Mouse (Mus musculus): ENCODE data around the gene Sergef. TPM values are rescaled to one million over a fixed set of nuclear protein-coding genes. Genes with fewer than 3 reads are reported as not detected.
A peak's percentile ranks its signal among the peaks of the same experiment; 100 is the strongest.
"Not testable (repeated sequence)": the region's sequence is repeated elsewhere in the genome, so short reads cannot be mapped to it uniquely, and the experiment has no call there.

The Sergef gene
- polyA plus RNA-seq, 1 experiment from 2014 or later, result 18.5 TPM

DNA sequence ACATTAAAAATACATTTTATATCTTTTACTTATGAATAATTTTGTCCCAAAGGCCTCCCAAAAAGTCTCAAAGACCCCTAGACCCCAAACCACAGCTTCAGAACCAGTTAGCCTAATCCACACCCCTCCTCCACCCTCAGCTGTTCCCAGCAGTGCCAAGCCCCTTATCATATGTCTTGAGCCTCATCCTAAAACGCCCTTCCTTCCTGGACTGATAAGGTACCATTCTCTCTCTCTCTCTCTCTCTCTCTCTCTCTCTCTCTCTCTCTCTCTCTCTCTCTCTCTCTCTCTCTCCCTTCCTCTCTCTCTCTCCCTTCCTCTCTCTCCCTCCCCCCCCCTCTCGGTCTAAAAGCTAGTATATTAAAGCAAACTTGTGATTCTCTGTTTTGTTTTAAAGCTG lies 12.7 kb upstream of the Sergef start:
- Histone ChIP-seq H3K36me3 (no peaks in the 10 kb centered on the region), H3K9me3 (no peaks in the 10 kb centered on the region), H3K27ac (replicated peaks) (no peak overlapping the region), H3K9ac (replicated peaks) (no peak overlapping the region), H3K4me2 (replicated peaks) (no peak overlapping the region), H3K4me1 (no peaks in the 10 kb centered on the region), H3K27me3 (no peaks in the 10 kb centered on the region), H3K4me3 (no peak overlapping the region)
- ATAC-seq (ENCODE audit: low FRiP score, low read depth), result no peak
- WGBS, result 84% methylated on average over 2 of the region's 2 CpGs

DNA sequence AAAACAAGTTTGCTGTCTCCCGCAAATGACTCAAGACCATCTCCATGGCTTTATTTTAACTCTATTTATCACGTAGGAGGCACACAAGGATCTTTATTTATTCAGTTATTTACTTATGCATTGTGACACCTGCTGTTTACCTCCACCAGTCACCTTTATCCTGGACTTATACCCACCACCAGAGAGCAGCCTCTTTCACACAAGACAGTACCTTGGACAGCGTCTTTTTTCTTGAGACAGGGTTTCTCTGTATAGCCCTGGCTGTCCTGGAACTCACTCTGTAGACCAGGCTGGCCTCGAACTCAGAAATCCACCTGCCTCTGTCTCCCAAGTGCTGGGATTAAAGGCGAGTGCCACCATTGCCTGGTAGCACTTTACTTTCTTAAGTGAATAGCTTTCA lies 10.6 kb upstream of the Sergef start:
- not testable (repeated sequence) for H3K27me3 ChIP-seq; ATAC-seq (ENCODE audit: low FRiP score, low read depth); H3K36me3 ChIP-seq; H3K4me2 ChIP-seq (replicated peaks); H3K9me3 ChIP-seq; H3K4me3 ChIP-seq; H3K9ac ChIP-seq (replicated peaks); H3K4me1 ChIP-seq; H3K27ac ChIP-seq (replicated peaks)
- 53% methylated on average over 5 of the region's 5 CpGs for WGBS

DNA sequence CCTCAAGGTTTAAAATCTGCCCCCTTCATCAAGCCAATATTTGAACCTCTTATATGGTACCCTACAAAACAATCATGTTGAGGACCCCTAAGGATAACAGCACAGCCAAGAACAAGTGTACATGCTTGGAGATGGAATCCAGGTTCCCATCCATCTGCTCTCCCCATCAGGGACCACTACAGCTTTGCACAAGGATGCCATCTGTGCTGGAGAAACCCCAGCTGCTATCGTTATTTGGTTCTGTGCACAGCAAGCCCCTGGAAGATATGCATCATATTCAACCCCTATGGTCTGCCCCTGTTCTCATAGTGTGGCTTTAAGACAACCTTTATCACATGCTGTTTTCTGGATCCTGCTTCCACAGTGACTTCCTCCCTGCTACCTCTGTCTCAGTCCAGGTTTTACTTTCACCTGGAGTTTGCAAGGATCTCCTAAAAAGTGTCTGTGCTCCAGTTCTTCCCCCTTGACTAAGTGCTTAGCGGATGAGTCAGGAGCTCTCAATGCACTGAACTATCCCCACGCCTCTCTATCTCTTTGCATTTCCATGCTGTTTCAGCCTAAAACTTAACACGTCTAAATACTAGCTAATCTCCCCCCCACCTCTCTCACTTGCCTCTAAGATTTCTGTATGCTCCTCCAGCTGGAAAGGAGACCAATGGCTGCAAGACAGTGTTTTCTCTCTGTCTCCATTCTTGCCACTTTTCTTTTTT lies 9.0 kb upstream of the Sergef start:
- Histone ChIP-seq H3K27me3 (no peaks in the 10 kb centered on the region; the same call in 1 of the 2 replicates), H3K27ac (replicated peaks) (no peak overlapping the region), H3K36me3 (no peaks in the 10 kb centered on the region), H3K4me3 (no peak overlapping the region), H3K4me2 (replicated peaks) (no peak overlapping the region), H3K9me3 (no peaks in the 10 kb centered on the region), H3K4me1 (no peaks in the 10 kb centered on the region), H3K9ac (replicated peaks) (no peak overlapping the region)
- 76% methylated on average over 4 of the region's 4 CpGs for WGBS
- ATAC-seq (ENCODE audit: low FRiP score, low read depth), result no peak

DNA sequence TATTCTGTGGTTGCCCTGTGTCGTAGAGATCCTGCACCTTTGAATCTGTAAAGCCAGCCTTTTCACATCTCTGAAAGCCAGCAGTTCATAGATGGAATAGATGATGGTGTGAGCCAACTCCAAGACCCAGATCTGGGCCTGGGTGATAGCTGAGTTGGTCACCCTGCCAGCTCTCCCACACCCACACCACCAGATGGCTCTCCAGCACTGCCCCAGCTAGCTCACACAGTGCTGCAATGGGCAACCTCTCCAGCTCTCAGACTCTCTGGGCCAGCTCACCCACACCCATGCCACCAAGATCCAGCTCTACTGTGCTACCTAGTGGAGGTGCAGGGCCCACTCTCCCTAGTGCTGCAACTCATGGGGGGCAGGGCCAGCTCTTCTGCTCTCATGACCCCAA lies 3.6 kb upstream of the Sergef start:
- Histone ChIP-seq H3K9ac (replicated peaks) (no peak overlapping the region), H3K4me3 (no peak overlapping the region), H3K9me3 (no peaks in the 10 kb centered on the region), H3K4me1 (peaks cover 10% of the 10 kb centered on the region), H3K27me3 (peaks cover 11% of the 10 kb centered on the region), H3K27ac (replicated peaks) (no peak overlapping the region), H3K4me2 (replicated peaks) (no peak overlapping the region), H3K36me3 (no peaks in the 10 kb centered on the region)
- no peak for ATAC-seq (ENCODE audit: low FRiP score, low read depth)
- 93% methylated on average over 1 of the region's 1 CpGs for WGBS

DNA sequence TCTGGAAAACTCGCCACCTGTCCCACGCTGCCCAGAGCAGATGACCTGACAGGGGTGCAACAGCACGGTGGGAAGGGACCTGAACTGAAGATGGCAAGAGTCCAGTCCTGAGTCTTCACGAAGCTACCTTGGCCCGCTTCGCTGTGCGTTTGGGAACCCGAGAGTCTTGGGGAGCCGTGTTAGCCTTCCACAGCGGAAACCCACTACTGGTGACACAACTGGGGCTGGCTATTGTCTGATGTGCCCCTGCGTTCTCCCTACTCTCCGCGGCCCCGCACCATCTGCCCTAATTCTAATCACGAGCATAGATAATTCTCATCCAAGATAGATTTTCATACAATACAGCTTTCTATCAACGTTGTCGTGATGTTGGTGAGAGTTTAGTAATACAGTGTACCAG lies 455 bp upstream of the Sergef start:
- no peaks in the 10 kb centered on the region for H3K9me3 ChIP-seq
- no peak overlapping the region for H3K27ac ChIP-seq (replicated peaks)
- H3K36me3 ChIP-seq, result no peaks in the 10 kb centered on the region
- peak overlapping the region; percentile 69 for H3K9ac ChIP-seq (replicated peaks)
- peak overlapping the region; percentile 62 for H3K4me3 ChIP-seq
- H3K4me1 ChIP-seq, result peaks cover 10% of the 10 kb centered on the region
- no peak for ATAC-seq (ENCODE audit: low FRiP score, low read depth)
- H3K4me2 ChIP-seq (replicated peaks), result peak overlapping the region; percentile 76
- WGBS, result 18% methylated on average over 17 of the region's 17 CpGs
- H3K27me3 ChIP-seq, result peaks cover 11% of the 10 kb centered on the region

DNA sequence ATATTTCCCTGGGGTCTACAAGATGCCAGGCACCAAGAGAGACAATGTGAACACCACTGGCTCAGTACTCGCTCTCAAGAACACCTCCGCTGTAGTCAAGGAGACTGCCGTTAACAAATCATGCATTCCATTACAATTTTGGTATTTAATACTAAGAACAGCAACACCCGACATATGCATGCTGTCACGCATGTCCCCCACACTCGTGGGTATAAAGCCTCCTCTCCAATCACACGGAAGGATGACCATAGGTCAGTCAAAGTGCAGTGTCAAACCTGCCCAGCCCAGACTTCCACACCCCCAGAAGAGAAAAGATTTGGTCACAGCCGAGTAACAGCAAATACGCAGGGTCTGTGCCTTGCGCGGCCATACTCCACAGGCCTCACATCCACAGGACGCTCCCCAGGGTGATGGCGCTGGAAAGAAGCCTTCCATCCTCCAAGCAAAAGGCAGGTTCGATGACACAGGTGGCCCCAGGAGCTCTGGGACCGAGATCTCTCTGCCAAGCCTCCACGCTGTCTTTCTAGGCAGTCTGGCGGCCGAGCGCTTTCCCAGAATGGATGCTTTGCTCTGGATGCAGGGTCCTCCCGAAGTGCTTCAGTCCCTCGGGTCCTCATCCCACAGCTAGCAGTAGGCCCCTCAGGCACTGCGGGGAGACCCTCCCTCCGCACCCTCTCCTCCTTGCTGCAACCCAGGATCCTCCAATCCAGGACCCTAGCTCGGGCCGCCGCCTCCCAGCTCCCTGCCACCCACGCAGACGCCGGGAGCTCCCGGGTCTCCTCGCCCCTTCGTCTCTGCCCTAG lies 517 bp downstream of the Sergef start:
- H3K36me3 ChIP-seq, result no peaks in the 10 kb centered on the region
- H3K9ac ChIP-seq (replicated peaks), result peak overlapping the region; percentile 69
- peak overlapping the region; percentile 62 for H3K4me3 ChIP-seq
- peaks cover 10% of the 10 kb centered on the region for H3K4me1 ChIP-seq
- H3K27ac ChIP-seq (replicated peaks), result peak overlapping the region; percentile 62
- peak; percentile 27 for ATAC-seq (ENCODE audit: low FRiP score, low read depth)
- peaks cover 11% of the 10 kb centered on the region for H3K27me3 ChIP-seq
- H3K9me3 ChIP-seq, result no peaks in the 10 kb centered on the region
- H3K4me2 ChIP-seq (replicated peaks), result peak overlapping the region; percentile 76
- WGBS, result 8% methylated on average over 32 of the region's 32 CpGs

DNA sequence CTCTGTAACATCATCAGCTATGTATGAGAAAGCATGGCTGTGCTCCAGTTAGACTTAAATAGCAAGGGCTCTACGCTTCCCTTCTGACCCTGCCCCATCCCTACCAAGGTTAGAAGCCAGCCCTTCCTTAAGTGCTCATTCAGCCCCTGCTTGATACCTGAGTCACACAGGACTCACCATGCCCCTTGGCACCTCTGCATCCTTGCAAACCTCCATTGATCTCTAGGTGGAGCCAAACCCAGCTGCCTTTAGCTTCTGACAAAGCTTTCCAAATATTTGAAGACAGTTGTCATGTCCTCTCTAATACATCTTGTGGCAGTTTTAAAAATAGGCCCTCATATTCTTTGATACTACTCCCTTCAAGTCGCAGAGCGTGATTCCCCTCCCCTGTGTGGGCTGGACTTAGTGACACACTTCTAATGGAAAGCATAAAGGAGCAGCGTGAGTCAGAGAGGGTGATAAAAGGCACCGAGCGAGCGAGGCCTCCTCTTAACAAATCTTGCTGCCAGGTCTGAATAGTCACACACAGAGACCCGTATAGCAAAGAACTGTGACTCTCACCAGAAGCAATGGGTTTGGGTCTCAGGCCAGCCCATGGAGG lies 11.1 kb downstream of the Sergef start:
- Histone ChIP-seq H3K27ac (replicated peaks) (no peak overlapping the region), H3K4me1 (peaks cover 2% of the 10 kb centered on the region; the same call in 1 of the 2 replicates), H3K9ac (replicated peaks) (no peak overlapping the region), H3K4me3 (no peak overlapping the region), H3K4me2 (replicated peaks) (no peak overlapping the region), H3K27me3 (no peaks in the 10 kb centered on the region), H3K36me3 (0 out of 2 replicates have a peak, but pooled peaks cover 17% of the 10 kb centered on the region), H3K9me3 (no peaks in the 10 kb centered on the region)
- 61% methylated on average over 8 of the region's 8 CpGs for WGBS
- no peak for ATAC-seq (ENCODE audit: low FRiP score, low read depth)

DNA sequence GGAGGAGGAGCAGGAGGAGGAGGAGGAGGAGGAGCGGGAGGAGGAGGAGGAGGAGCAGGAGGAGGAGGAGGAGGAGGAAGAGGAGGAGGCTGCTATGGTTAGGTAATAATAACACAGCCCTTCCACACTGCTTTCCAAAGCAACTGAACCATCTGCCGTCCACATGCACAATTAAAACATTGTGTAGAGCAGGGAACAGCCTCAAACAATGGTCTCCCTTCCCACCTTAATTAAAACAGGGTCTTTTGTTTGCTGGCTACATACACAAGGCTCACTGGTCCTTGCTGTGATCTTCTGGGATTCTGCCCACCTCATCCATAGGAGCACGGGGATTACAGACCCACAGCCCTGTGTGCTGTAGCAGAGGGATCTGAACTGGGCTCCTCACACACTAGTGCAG lies 15.6 kb downstream of the Sergef start:
- H3K27ac ChIP-seq (replicated peaks), result no peak overlapping the region
- no peak for ATAC-seq (ENCODE audit: low FRiP score, low read depth)
- H3K9ac ChIP-seq (replicated peaks), result no peak overlapping the region
- H3K4me1 ChIP-seq, result peaks cover 2% of the 10 kb centered on the region; the same call in 1 of the 2 replicates
- H3K4me3 ChIP-seq, result no peak overlapping the region
- H3K27me3 ChIP-seq, result no peaks in the 10 kb centered on the region
- no peaks in the 10 kb centered on the region for H3K9me3 ChIP-seq
- WGBS, result 69% methylated on average over 2 of the region's 3 CpGs
- 0 out of 2 replicates have a peak, but pooled peaks cover 10% of the 10 kb centered on the region for H3K36me3 ChIP-seq
- no peak overlapping the region for H3K4me2 ChIP-seq (replicated peaks)

DNA sequence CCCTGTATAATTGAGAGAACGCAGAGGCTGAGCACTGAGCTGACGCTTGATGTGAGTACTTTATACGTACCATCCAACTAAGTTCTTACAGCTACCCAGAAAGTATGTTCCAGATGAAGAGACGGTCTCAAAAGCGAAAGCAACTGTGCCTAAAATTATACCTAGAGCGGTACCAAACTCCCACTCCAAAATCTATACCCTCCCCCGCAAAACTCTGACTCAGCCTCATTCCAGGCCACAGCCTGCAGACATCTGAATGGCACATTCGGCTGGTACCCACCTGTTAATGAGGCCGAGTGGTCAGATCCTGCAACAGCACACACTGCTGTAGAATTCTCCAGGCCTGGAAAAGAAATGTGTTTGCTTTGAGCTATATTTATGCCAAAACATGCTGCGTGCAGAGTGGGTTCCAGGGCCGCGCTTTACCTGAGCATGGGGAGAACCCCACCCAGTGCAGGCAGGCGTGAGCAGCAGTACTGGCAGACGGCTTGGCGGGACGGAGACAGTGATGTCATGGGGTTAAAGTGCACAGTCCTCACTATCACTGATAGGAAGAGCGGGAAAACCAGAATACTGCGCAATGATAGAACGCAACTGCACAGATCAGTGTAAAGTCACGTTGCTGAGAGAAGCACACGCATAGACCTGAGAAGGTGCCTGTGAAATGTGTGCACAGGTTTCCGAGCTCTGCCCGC lies 21.0 kb downstream of the Sergef start:
- Histone ChIP-seq H3K4me3 (no peak overlapping the region), H3K9ac (replicated peaks) (no peak overlapping the region), H3K27ac (replicated peaks) (no peak overlapping the region), H3K4me1 (no peaks in the 10 kb centered on the region), H3K27me3 (no peaks in the 10 kb centered on the region), H3K9me3 (no peaks in the 10 kb centered on the region), H3K4me2 (replicated peaks) (no peak overlapping the region), H3K36me3 (0 out of 2 replicates have a peak, but pooled peaks cover 17% of the 10 kb centered on the region)
- ATAC-seq (ENCODE audit: low FRiP score, low read depth), result no peak
- 94% methylated on average over 23 of the region's 23 CpGs for WGBS

DNA sequence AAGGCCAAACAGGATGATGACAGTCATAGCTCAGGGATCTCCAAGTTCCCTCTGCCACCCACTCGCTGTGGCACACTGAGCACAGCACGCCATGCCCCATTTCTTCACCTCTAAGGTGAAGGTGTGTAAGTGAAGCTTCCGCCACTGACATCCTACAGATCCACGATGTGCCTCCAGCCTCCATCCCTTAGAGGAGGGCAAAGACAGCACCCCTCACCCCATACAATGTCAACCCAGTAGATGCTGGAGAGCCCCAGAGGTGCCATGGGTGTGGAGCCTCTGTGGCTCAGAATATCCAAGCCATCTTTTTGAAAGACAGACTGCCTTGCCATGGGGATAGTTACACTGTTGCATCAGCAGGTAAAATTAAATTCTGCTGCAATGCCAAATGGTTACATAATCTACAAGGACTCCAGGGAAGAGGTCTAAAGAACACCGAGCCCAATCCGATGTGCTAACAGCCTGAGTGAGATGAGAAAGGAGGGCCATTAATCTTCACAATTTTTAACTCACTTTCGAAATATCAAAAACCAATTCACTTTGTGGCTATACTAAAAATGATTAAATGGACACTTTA lies 23.1 kb downstream of the Sergef start:
- 95% methylated on average over 7 of the region's 7 CpGs for WGBS
- Histone ChIP-seq H3K36me3 (peaks cover 24% of the 10 kb centered on the region), H3K4me3 (no peak overlapping the region)

DNA sequence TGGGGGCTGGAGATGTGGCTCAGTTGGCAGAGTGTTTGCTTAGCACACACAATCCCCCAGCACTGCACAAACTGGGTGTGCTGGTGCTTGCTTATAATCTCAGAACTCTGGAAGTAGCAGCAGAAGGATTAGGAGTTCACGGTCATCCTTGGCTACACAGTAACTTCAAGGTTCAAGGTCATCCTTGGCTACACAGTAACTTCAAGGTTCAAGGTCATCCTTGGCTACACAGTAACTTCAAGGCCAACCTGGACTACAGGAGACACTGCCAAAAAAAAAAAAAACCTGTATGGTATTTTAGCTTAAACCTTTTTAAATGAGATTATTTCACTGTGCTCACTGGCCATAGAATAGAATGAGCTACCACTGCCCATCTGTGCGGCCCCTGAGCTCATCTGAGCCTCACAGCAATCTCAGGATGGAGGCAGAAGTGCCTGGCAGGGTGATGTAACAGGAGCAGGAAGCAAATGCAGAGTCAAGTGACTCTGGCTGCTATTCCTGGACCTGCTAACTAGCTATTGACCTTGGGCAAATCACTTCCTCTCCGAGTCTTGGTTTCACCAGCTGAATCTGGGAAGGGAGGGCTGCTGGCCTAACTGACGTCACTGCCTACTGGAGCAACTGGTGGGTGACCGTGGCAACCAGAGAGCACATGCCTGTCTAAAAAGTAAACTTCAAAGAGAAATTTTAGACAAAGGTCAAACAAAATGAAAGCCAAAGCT lies 24.2 kb downstream of the Sergef start:
- Histone ChIP-seq H3K27me3 (no peaks in the 10 kb centered on the region), H3K9me3 (no peaks in the 10 kb centered on the region), H3K4me3 (no peak overlapping the region), H3K4me1 (no peaks in the 10 kb centered on the region), H3K36me3 (peaks cover 23% of the 10 kb centered on the region), H3K9ac (replicated peaks) (no peak overlapping the region), H3K4me2 (replicated peaks) (no peak overlapping the region), H3K27ac (replicated peaks) (no peak overlapping the region)
- 78% methylated on average over 5 of the region's 5 CpGs for whole genome bisulfite sequencing
- no peak for ATAC-seq (ENCODE audit: low FRiP score, low read depth)

More for the DNA sequence above, 23.1 kb downstream of the Sergef start:
- H3K27ac ChIP-seq (replicated peaks), result no peak overlapping the region
- H3K9me3 ChIP-seq, result no peaks in the 10 kb centered on the region
- no peaks in the 10 kb centered on the region for H3K27me3 ChIP-seq
- H3K4me2 ChIP-seq (replicated peaks), result no peak overlapping the region
- H3K9ac ChIP-seq (replicated peaks), result no peak overlapping the region
- ATAC-seq (ENCODE audit: low FRiP score, low read depth), result no peak
- no peaks in the 10 kb centered on the region for H3K4me1 ChIP-seq

Data from midbrain, embryonic 12.5 days (tissue).